Mouse (Mus musculus) right cerebral cortex, postnatal 25 days (tissue): ENCODE results near the gene Dmrtb1.

Experiments used
- DNase-seq: peaks from one replicate; pipeline ENCODE4 v3.0.0; 2022

The Dmrtb1 gene

GRCm38 (mm10) chr4:107680311-107681098 lies 3.5 kb downstream of the Dmrtb1 start:
- DNase-seq = no peak

- DNase-seq = no peak
These were observed 8.4 kb downstream of the Dmrtb1 start for GRCm38 (mm10) chr4:107675645-107676044.

GRCm38 (mm10) chr4:107674322-107674644 lies 9.7 kb downstream of the Dmrtb1 start:
- DNase-seq = no peak

GRCm38 (mm10) chr4:107673638-107674321 lies 10.2 kb downstream of the Dmrtb1 start:
- DNase-seq = peak; percentile 82

- no peak for DNase-seq
These were observed 13.3 kb downstream of the Dmrtb1 start for GRCm38 (mm10) chr4:107670731-107671130.

GRCm38 (mm10) chr4:107668514-107668913 lies 15.5 kb downstream of the Dmrtb1 start:
- DNase-seq = no peak

GRCm38 (mm10) chr4:107660649-107661048 lies 23.4 kb downstream of the Dmrtb1 start:
- DNase-seq = no peak

- DNase-seq = no peak
These were observed 30.8 kb downstream of the Dmrtb1 start for GRCm38 (mm10) chr4:107653280-107653643.

- peak; percentile 81 for DNase-seq
These were observed 31.3 kb downstream of the Dmrtb1 start for GRCm38 (mm10) chr4:107652598-107653279.

- DNase-seq = no peak
These were observed 33.0 kb downstream of the Dmrtb1 start for GRCm38 (mm10) chr4:107651021-107651496.

GRCm38 (mm10) chr4:107648959-107649485 lies 35.0 kb downstream of the Dmrtb1 start:
- DNase-seq = no peak

- DNase-seq = no peak
These were observed 42.4 kb downstream of the Dmrtb1 start for GRCm38 (mm10) chr4:107641624-107642023.

GRCm38 (mm10) chr4:107638303-107638702 lies 45.7 kb downstream of the Dmrtb1 start:
- DNase-seq = no peak

GRCm38 (mm10) chr4:107637670-107638069 lies 46.4 kb downstream of the Dmrtb1 start:
- no peak for DNase-seq

GRCm38 (mm10) chr4:107636099-107636498 lies 47.9 kb downstream of the Dmrtb1 start:
- DNase-seq = no peak

- no peak for DNase-seq
These were observed 49.4 kb downstream of the Dmrtb1 start for GRCm38 (mm10) chr4:107634631-107635030.

- no peak for DNase-seq
These were observed 55.1 kb downstream of the Dmrtb1 start for GRCm38 (mm10) chr4:107628921-107629411.

- no peak for DNase-seq
These were observed 55.8 kb downstream of the Dmrtb1 start for GRCm38 (mm10) chr4:107628226-107628625.
